Mouse (Mus musculus): ENCODE measurements at regions not wholly inside any gene's neighbourhood (a gene's known extent, or its start where the extent isn't known, plus 50 kb on each side); places are given as distances from the start of the nearest gene placed in this dataset.

DNA sequence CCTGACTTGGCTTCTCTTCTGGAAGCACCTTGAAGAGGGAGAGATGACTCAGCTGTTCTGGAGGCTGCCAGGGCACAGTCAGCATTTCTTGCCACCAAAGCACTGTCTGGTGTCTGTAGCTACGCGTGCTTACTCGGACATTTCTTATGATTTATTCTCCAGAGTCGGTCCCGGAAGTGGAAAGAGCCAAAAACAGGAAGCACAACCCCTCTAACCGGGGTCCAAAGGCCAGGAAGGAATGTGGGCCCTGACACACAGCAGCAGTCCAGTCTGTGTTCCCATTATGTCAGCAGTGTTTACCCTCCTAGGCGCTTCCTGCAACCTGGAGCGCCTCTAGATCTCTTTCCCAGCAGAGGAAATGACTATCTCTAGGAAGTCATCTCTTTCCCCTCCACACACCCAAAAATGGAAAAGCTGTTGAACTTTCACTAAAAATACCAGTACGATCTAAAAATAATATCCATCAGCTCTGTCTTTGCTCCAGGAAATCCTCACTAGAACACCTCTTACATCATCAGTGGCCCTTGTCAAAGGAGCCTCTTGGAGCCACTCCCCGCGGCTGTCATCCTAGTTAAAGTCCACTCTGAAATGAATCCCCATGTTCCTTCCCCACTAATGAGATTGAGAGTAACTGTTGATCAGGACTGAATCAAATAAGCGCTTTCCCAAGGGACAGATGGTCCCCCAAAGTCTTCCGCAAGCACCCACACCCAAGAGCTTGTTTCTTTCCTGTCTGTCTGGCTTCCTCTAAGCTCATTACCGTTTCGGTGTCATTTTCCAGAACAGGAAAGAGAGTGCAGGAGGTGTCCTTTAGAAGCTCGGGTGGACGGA lies 264.7 kb upstream of the Pard3b start:
- no peak for DNase-seq
- intact Hi-C loops (cut with DNase I; ENCODE audit: low total_unique reads): no loop called here

DNA sequence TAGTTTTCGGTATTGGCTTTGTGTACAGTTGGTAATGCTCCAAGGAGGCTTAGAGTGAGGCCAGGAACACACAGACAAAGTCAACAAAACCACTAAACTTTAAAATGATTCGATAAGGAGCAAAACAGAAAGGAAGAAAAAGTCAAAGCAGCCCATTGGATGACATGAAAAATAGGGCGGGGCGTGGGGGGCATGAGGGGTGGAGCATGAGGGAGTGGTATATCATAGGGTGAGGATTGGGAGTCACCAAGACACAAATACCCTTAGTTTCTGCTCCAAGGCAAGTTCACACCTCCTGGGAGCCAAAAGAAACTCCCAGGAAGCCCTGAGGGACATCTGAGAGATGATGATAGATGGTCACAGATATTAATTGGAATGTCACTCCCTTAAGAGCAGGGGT lies 262.2 kb upstream of the Pard3b start:
- intact Hi-C loops (cut with DNase I; ENCODE audit: low total_unique reads): loop anchor here (5.0 kb wide), 2 partner anchors 194 to 396 kb away; no protein-coding TSS in a partner anchor
- DNase-seq: no peak

DNA sequence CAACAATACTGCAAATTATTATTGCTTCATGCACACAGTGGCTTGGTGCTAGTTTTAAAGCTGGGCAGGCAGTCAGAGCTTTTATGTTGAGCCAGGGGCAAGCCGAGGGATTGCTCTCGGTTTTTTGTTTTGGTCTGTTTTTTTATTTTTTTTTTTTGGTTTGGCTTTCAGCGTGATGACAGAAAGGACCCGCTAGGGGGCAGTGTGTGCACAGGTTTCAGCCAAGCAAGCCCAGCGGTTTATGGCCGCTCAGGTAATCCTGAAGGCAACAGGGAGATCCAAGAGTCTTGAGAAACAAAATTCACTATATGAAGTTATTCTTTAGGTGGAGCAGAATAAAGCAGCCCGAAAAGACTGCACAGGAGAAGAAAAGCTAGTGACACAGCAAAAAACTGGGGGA lies 261.6 kb upstream of the Pard3b start:
- peak; percentile 66 for DNase-seq
- intact Hi-C loops (cut with DNase I; ENCODE audit: low total_unique reads): loop anchor here (5.0 kb wide), 2 partner anchors 195 to 395 kb away; no protein-coding TSS in a partner anchor

- intact Hi-C loops (cut with DNase I; ENCODE audit: low total_unique reads): loop anchor here (5.0 kb wide), 2 partner anchors 196 to 394 kb away; no protein-coding TSS in a partner anchor
- no peak for DNase-seq
Measured at GRCm38 (mm10) chr1:61378240-61378639, 260.4 kb upstream of the Pard3b start.

GRCm38 (mm10) chr1:61379771-61380517 lies 258.7 kb upstream of the Pard3b start:
- no peak for DNase-seq
- intact Hi-C loops (cut with DNase I; ENCODE audit: low total_unique reads): loop anchor here (5.0 kb wide), 2 partner anchors 198 to 392 kb away; no protein-coding TSS in a partner anchor

GRCm38 (mm10) chr1:61387587-61387986 lies 251.0 kb upstream of the Pard3b start:
- intact Hi-C loops (cut with DNase I; ENCODE audit: low total_unique reads): no loop called here

DNA sequence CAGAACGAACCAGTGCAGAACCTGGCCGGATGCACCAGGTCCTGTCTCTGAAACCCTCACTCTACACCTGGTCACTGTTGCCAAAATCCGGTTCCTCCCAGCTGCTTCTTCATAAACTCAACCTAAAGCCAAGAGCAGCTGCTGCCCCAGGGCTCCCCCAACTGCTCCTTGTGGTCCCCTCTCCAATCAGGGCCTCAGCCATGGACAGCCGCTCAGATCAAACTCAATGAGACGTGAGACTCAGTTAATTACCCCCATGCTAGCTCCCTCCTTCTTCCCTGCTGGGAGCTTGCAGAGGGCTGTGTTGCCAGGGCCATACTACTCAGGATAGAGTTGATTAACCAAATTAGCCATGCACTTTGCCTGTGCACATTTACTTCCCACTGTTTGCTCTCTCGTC lies 240.8 kb upstream of the Pard3b start:
- no peak for DNase-seq

More at GRCm38 (mm10) chr1:61387587-61387986, 251.0 kb upstream of the Pard3b start:
- DNase-seq: no peak

GRCm38 (mm10) chr1:61402339-61402738 lies 236.3 kb upstream of the Pard3b start:
- no peak for DNase-seq
- intact Hi-C loops (cut with DNase I; ENCODE audit: low total_unique reads): no loop called here

More for the DNA sequence above, 240.8 kb upstream of the Pard3b start:
- intact Hi-C loops (cut with DNase I; ENCODE audit: low total_unique reads): no loop called here

- intact Hi-C loops (cut with DNase I; ENCODE audit: low total_unique reads): no loop called here
Measured at GRCm38 (mm10) chr1:61407201-61407600, 231.4 kb upstream of the Pard3b start.

DNA sequence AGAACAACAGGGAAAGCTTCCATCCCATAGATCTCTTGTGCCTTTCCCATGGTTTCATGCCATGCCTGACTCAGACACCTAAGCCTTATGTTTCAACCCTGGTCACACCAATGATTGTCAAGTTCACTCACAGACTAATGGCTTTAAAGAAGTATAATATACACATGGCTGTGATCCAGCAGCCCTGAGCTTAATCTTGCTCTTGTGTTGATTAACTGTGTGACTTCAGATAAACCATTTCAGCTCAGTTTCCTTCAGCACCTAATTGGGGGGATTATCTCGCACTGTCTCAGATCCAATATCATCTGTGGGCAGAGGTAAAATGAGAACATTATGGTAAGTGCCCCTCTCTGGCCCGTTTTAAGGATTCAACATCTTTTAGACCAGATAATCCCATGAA lies 223.9 kb upstream of the Pard3b start:
- no peak for DNase-seq
- intact Hi-C loops (cut with DNase I; ENCODE audit: low total_unique reads): no loop called here

More at GRCm38 (mm10) chr1:61407201-61407600, 231.4 kb upstream of the Pard3b start:
- DNase-seq: no peak

DNA sequence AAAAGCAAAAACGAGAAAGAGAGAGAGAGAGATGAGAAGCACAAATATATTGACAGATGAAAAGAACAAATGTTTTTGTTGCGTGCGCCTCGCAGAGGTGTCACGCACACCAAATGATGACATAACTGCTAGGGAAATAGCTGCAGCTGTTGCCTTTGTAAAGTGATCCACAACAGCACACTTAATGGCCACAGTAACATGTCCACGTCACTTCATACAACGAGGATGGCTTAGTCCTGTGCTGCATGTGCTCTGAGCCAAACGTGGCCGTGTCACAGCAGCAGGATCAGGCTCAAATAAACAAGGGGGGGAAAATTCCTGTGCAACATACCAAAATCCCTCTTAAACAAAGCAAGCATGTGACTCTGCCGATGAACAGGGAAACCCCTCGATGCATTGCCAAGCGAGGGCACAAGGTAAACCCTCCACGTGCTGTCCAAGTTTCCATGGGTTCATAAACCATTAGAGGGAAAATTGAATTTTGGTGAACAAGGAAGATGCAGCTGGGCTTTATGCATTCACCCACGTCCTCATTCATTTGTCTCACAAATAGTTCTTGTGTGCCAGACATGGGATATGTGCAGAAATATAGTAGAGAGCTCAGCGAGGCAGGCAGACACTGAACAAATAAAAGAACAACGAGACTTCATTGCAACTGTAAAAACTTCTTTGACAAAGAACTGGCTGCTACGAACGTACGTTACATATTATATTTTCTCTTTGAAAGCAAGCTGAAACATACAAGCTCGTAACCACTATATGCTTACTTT lies 223.0 kb upstream of the Pard3b start:
- no peak for DNase-seq
- intact Hi-C loops (cut with DNase I; ENCODE audit: low total_unique reads): no loop called here

GRCm38 (mm10) chr1:61418396-61418795 lies 220.2 kb upstream of the Pard3b start:
- intact Hi-C loops (cut with DNase I; ENCODE audit: low total_unique reads): no loop called here
- peak; percentile 6 for DNase-seq

- DNase-seq: no peak
- intact Hi-C loops (cut with DNase I; ENCODE audit: low total_unique reads): no loop called here
Measured at GRCm38 (mm10) chr1:61419839-61420238, 218.8 kb upstream of the Pard3b start.

GRCm38 (mm10) chr1:61423253-61423652 lies 215.4 kb upstream of the Pard3b start:
- intact Hi-C loops (cut with DNase I; ENCODE audit: low total_unique reads): no loop called here
- no peak for DNase-seq

GRCm38 (mm10) chr1:61428706-61429501 lies 209.7 kb upstream of the Pard3b start:
- DNase-seq: no peak
- intact Hi-C loops (cut with DNase I; ENCODE audit: low total_unique reads): no loop called here

DNA sequence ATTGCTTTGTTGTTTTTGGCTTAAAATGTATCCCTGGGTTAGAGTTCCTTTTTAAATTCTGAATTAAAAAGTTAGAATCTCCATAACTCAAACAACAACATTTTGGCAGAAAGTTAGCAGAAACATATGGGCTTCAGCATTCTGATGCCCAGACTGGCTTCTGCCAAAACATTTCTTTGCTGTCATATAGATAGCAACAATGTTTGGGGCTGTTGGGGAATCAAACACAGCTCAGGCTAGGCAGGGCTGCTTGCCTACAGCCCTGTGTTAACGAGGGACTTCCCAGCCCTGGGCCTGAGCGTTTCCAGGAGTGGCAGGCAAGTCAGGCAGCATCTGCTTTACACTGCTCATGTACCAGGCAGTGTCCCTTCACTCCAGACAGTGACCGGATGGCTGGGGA lies 201.0 kb upstream of the Pard3b start:
- intact Hi-C loops (cut with DNase I; ENCODE audit: low total_unique reads): no loop called here
- no peak for DNase-seq

DNA sequence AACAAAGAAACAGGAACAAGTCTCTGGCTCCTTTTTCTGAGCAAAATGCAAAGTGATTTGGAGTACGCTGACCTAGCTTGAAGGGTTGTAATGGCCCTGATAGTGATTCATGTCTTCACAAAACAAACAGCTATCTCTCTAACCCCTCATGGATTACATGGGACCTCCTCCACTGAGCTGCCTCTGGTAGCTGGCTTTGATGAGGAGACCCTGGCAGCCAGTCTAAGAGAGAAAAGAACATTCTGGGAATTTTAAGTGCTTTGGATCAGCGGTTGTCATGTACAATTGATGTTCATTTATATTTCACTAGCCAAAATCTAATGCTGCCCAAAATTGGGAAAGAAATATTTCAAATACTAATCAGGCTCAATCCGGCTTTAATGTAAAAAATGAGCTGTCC lies 177.2 kb upstream of the Pard3b start:
- no peak for DNase-seq
- intact Hi-C loops (cut with DNase I; ENCODE audit: low total_unique reads): no loop called here

- no peak for DNase-seq
- intact Hi-C loops (cut with DNase I; ENCODE audit: low total_unique reads): no loop called here
Measured at GRCm38 (mm10) chr1:61470617-61471214, 167.9 kb upstream of the Pard3b start.

Measured in gastrocnemius, postnatal 14 days (tissue).